Mouse (Mus musculus): Measurements from ENCODE around the gene Syce1l.
A peak's percentile ranks its signal among the peaks of the same experiment; 100 is the strongest.

The Syce1l gene

DNA sequence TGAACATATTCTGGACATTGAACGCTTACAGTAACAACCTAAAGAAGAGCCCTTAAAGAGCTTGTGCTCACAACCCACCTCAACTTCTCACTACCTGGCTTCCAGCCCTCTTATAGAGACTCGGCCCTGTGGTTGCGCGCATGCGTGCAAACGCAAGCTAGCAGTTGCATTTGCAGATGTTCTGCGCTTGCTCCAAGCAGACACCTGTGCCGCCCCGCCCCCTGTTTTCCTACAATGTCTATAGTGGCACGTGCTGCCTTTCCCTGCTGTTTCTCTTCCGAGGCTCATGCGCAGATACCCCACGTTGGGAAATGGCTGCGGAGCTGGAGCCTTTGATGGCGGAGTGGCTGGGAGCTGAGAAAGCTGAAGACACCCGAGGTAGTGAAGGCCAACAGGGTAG is at the start of gene Syce1l:
Gene Syce1l (plus strand): TSS at position 288 of the 400 bp plus-strand sequence.
- no peak for DNase-seq

DNA sequence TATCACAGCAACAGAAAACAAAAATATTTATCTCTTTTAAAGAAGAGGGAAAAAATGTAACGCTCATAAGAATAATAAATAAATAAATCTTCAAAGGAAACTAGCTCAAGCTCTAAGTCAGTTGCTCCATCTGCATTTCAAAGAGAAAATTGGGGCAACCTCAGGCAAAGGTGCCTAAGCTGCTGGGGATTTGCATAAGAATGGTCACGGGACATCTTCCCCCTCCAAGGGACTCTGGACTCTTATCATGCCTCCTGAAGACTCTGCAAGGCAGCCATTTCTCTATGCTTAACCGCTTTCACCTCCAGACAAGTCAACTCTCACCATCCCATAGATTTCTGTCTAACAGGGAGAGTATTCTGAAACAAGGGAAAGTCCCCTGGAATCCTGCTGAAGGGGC is 44.6 kb upstream of the Syce1l start:
- no peak for DNase-seq

DNA sequence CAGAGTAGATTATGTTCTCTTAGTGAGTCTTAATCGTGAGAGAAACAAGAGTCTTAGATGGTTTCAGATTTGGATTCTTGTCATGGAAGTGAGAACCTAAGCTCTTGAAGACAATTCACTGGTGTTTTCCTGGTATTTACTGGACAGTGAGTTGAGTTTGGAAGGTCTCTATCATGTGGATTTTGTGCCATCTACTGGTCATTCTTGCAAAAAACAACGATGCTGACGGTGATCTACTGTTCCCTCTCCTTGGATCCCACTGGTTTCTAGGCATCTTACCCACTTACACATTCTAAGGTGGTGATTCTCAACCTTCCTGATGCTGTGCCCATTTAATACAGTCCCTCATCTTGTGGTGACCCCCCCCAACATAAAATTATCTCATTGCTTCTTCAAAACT is 10.4 kb upstream of the Syce1l start:
- peak; percentile 22 for DNase-seq

DNA sequence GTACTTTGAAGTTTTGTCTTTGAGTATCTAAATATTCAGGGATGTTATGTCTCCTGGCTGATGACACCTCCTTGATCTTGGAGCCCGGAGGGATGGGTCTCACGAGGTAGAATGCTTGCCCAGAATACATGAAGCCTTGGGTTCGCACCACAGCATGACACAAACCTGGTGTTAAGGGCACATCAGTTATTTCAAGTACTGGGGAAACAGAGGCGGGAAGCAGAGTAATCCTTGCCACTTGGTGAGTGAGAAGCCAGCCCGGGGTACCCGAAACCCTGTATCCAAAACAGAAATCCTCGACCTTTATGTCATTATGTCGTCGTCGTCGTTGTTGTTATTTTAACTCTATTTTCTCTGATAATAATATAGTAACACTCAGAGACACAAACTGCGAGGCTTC is 8.9 kb upstream of the Syce1l start:
- DNase-seq = peak; percentile 18

DNA sequence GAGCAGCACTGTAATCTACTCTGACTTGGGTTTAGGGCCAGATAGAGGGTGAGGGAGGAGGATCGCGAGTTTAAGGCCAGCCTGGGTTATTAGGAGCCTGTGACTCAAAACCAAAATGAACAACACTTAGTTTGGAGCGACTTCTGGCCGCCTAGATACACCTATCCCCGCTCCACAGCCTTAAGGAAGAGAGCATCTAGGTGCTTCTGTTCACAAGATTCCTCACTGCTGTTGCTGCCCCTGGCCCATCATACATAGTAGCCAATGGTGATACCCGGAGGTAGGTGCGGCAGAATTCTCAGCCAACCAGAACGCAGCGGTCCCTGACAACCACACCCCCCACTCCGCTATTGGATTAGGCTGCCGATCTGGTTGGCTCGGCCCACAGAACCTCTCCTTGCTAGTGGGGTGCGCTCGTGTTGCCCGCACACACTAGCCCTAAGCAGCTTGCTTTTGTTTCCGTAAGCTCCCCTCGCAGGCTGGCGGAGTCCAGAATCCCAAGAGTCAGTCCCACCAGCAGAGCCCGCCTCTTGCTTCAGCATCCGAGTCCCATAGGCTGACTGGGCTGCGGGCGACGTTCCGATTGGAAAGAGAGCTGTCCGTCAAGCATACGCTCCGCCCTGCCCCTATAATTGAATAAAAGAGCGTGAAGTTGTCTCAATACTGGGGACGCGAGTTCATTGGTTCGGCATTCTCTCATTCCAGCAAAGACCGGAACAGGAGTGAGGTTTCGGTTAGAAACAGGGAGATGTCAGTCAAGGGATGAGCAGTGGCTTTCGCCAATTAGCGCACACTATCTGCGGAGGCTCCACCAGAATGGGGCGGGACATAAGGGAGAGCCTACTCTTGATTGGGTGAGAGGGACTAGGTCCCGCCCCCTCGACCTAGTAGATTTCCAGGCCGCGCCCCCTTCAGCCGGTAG is 8.1 kb upstream of the Syce1l start, which contains the start of gene Mon1b:
Gene Mon1b (plus strand): TSS at position 918 of the 922 bp plus-strand sequence.
- DNase-seq = peak; percentile 99

DNA sequence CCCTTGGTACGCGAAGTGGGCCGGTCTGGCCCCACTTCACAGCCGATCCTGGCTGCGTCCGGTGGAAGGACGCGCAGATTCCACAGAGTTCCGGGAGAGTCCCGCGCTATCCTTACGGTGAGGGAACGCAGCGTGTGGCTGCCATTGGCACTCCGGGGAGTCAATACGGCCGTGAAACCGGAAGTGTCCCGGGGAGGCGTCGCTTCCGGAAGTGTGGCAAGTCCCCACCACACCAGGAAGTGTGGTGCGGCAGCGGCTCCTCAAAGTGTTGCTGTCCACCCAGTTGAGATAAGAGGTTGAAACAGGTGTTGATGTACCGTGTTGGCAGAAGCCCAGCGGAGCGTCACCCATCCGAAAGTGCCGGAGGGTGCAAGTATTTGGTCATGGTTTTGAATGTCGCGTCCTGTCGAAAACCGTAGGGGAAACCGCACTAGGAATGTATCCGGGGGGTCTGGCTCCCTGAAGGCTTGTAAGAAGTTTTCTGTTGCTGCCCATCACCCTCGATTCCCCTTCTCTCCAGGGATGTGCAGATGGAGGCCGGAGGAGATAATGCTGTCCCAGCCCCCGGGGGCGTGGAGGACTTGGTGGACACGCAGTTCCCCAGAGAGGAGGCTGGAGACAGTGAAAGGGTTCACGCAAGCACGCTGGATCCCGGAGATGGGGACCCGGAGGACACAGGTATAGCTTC is 7.3 kb upstream of the Syce1l start:
- no peak for DNase-seq

DNA sequence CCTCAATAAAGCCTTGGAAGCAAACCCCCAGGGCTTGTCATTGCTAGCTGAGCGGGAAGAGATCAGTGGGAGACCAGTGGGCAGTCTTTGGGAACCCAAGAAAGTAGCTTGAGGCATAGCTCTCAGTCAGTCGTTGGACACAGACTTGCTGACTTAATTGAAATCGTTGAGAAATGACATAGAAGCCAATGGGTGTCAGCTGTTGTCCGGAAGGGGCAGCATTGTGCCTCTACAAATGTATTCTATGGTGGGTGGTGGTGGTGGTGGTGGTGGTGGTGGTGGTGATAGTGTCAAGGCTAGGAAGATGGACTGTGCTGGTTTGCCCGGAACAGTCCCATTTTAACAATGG is 6.8 kb upstream of the Syce1l start:
- DNase-seq = no peak

DNA sequence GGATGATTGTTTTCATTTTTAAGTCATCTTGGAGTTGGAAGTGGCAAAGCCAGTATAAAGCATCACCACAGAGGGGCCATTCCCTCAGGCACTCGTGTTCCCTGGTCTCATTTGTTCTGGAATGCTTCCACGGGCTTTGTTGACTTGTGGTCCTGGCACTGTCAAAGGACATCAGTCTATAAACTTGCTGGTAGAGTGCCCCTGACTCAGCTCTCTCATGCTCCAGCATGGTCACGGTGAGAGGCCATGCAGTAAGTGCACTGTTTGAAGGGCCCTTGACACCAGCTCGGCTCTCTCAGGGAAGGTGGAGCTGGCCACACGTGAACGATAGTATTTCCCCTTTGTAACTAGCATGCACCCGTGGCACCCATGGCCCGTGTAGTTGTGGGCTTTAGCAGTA is 2.7 kb upstream of the Syce1l start:
- DNase-seq = no peak

DNA sequence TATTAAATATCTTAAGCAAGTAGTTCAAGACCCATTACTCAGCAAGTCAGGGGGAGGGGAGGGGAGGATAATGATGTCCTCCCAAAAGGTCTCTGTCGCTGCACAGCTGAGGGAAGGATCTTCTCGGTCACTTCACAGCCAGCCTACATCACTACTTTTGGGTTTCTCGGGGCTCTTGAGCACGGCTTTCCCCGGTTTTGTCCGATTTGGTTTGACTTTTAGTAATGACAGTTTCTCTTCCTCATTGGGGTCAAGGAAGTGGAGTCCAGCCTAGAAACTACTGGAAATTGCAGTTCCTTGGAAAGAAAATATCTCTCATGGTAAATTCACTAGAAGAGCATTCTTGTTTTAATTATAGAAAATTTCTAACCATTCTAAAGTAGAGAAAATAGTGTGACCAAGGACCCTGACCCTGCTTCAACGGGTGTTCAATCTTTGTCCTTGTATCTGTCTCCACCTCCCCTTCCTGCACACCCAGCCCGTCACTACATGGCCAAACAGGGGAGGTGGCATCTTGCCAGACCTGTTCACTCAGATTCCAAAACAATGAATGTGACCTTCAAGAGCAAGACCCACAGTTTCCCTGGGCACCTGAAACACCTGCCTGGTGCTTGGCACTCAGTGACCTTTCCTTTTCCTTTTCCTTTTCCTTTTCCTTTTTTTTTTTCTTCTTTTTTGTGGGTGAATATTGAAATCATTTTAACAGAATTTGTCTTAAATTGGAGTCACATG is 632 bp downstream of the Syce1l start:
- DNase-seq = peak; percentile 36

DNA sequence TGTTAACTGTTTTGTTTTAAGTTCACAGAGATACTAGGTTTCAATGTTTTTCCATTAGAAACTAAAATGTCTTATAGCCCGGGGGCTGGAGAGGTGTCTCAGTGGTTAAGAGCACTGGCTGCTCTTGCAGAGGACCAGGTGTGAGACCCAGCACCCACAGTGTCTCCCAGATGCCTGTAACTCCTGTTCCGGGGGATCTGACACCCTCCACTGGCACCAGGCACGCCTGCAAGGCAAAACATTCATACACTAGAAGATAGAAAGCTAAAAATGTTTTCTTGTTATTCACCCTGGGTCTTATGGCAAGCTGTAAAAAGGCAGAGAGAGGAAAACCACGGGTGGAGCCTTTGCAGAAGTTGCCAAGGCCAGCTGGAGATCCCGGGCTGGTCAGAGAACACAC is 2.2 kb downstream of the Syce1l start:
- DNase-seq = no peak

DNA sequence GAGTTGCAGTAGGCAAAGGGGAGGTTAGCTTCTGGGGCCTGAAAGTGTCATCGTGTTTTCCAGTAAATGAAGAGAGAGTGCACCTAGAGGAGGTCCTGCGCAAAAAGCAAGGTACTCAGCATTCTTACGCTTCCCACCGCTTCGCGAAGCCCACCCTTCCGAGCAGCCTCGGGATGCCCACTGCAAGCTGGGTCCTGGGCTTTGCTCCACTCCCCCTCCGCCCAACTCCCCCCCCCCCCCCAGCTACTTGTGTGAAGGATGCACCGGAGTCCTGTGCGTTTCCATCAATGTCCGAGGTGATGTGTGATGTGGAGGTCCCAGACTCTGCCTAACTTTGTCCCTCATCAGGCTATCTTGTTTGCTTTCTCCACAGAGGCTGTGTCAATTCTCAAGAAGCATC is 9.4 kb downstream of the Syce1l start:
- no peak for DNase-seq

DNA sequence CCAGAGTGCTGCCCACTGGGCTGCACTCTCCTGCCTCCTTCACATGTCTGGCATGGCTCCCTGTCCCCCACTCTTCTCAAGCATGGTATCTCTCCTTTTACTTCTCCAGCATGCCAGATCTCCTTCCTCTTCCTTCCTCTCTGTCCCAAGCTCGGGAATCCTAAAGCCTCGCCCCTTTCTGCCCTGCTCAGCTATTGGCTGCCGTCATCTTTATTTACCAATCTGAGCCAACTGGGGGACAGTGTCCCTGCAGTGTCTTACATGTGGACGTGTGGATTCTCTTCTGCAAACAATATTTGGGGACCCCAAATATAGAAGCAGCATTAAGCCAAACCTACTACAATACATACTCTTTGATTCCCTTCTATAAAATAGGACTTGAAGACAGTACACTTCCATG is 10.1 kb downstream of the Syce1l start:
- no peak for DNase-seq

DNA sequence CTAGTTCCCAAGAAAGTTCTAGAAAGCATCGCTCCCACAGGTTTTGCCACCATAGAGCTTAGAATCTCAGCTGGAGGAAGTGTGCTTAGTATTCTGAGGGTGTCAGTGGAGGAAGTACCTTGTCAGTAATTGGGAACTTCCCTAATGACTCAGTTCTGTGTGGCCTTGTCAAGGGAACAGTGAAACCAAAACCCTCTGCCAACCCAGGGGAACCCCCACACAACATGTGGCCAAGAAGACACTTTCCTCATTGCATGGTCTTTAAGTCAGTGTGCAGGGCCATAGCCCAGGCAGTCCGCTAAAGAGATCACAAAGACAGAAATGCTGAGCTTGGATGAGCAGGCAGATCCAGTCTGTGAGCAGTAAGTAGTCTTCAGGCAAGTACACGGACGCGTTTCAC is 13.1 kb downstream of the Syce1l start:
- no peak for DNase-seq

DNA sequence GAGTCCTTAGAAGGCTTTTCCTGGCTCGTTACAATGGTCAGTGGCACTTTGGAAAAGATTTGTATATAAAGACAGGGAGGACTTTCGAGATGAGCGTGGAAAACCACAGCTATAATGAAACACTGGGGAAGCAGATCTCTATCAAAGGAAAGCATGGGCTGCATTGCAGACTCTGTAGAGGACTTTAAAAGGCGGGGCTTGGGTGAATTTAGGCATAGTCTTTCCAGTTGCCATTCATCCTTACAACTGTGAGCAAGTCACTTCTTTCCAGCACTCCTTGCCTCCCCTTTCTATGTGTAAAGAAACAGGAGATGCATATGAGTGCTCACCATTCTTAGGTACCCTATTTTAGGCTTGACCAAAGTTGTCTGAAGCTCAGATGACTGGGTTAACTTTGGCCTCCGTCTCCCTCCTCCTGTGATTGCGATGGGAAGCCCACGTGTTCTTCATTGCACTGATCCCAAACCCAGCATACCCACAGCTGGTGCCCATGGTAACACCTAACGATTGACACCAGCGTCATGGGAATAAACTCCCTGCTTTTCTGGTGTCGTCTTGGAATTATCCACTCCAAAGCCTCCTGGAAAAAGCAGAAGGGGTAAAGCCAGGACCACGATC is 13.8 kb downstream of the Syce1l start:
- DNase-seq = no peak

DNA sequence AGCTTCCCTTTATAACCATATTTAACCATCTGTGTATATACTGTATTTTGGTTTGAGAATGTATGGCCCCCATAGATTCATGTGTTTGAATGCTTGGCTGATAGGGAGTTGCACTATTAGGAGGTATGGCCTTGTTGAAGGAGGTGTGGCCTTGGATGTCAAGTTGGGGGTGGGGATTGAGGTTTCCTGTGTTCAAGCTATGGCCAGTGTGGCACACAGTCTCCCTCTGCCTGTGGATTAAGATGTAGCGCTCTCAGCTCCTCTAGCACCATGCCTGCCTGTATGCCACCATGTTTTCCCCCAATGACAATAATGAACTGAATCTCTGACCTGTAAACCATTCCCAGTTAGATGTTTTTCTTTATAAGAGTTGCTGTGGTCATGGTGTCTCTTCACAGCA is 17.1 kb downstream of the Syce1l start:
- no peak for DNase-seq

DNA sequence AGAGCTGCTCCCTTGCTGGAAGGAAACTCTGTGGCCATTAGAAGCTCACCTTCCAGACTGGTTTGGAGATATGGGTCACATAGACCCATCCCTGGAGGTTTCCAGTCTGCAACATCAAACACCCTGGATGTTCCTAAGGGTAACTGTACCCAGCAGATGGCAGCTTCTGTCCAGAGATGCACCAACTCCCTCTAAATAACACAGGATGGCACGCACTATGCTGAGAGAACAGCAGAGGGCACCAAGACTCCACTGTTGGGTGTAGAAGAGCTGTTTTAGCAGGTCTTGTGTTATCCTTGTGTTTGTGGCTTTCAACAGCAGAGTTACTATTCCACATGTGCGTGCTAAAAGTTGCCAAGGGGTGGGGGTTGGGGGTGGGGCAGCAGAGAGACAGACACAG is 21.5 kb downstream of the Syce1l start:
- DNase-seq = peak; percentile 69

DNA sequence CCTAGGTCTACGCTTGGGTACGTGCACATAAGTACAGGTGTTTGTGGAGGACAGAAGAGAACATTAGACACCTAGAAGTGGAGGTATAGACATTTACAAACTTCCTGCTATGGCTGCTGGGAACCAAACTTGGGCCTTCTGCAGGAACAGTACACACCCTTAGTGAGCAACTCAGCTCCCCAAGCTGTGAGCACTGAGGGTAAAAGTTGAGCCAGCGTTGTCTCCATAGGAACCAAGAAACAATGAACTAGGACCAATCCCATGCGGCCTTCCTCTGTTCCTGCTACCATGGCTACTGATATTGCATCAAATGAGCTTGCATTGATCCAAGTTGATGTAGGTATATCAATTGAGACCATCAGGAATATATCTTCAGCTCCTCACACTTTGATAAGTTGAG is 22.0 kb downstream of the Syce1l start:
- DNase-seq = no peak

DNA sequence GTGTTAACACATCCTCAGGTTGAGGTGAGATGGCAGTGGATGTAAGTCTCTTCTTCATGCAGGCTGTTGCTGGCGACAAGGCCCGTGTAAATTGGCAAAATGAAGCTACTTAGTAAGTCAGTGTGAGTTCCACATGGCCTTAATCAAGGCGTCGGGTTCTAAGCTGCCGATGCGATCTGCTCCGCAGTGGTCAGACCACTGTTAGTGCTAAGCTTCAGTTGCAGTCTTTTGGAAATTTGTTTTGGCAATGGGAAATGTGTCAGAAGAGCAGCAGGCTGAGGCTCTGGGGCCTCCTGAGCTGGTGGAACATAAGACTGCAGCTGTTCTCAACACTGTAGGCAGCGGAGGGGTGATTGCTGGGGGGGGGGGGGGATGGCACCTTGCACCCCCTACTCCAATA is 22.9 kb downstream of the Syce1l start:
- DNase-seq = no peak

DNA sequence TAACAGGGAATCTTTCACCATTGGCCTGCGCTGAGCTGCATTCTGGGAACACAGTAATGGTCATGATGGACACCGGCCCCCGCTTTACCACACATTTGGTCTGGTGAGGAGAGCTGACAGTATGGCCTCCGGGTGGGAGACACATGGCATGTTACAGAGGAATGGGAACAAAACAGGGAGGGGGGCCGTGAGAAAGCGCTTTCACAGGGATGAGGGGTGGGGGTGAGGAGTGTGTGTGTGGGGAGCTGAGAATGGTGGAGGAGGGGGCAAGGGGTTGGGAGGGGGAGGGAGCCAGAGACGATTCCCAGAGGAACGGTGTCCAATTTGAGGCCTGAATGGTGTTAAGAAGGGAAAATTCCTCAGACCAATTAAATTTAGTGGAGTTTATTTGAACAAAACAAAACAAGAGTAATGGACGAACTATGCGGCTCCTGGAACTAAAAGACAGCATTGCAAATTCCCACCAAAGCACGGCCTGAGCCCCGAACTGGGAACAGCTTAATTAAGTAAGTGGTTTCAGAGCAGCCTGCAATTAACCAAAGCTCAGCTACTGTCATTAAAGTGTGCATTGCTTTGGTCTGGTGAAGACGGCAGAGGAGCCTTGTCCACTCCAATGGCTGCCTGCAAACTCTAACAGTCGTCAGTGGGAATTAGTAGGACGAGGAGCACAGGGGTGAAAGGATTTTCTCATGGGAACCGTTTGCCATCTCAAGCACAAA is 23.9 kb downstream of the Syce1l start:
- no peak for DNase-seq

DNA sequence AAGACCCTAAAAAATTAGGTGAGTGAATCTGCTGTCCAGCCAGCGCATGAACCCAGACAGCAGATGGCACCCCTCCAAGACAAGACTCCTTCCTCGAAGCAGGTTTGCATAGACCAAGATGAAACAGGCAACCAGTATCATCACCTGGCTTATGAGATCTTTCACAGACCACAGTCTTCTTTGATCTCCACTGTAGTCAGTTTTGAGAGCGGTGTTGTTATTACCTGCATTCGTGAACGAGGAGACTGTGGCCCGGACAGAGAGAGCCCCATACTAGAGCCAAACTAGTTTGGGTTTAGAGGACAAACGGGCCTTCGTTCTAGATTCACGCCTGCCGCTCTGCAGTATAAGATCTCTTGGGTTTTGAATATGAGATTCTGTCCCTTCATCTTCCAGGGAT is 26.9 kb downstream of the Syce1l start:
- no peak for DNase-seq

DNA sequence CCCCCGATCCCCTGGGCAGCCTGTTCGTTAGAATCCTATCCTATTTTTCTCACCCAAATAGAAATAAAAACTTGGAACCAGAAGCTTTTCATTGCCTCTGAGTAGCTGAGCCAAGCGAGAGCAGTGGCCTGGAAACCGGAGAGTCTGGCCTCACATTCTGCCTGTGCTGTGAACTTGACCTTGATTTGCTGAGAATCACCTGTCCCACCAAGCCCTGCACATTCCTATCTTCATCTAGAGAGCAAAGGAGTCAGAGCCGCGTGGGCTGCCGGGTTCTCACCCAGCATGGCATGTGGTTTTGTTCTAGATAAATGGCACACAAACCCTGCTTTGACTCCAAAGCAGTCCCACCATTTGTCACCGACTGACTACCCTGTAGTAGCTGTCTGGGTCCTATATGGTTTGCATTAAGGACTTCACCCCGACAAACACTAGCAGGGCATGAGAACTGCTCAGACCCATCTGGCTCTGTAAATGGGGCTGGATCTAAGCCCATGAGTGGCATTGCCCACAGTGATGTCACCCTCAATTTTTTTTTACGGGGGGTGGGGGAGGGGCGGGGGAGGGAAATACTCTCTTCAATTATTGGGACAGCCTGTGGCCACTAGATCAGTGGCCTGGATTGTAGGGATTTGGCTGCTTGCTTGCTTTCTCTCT is 29.7 kb downstream of the Syce1l start:
- DNase-seq = no peak

DNA sequence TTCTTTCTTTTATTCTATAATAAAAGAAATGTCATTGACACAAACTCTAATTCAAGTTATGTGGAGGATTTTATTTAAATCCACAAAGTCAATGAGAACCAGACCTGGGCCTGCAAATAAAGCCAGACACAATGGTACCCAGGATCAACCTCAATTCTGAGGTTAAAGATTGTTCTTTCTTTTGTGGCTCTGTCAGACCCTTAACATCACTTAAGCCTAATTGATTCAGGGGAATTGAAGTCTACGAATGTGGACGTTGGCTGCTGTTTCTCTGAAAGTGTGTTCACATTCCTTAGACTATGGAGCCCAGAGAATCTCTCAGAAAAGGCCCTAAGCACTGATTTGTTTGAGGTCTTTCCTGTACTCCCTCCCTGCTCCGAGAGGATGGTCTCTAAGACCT is 30.3 kb downstream of the Syce1l start:
- no peak for DNase-seq

Measured in kidney, adult 11 months (tissue).